Comparison of ENCODE assay signal across 8 mouse cellular contexts in the genomic region with DNA sequence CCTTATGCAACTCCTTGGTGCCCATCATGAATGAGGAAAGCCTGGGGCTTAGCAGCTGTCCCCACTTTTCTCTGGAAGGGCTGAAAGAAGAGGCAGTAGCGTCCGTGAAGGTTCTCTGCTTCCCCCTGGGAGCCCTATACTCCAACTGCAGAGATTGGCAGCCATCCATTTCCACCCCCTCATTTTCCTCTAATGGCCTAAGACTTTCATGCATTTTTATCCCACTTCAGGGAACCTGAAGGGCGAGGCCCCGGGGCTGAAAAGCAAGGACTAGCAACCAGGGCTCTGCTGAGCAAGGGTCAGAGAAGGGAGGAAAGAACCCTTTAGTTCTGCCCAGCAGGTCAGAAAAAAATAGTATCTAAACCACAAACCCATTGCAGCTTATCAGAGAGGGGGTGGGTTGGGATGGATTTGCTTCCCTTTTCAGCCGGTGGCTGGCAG. TPM values are rescaled to one million over a fixed set of nuclear protein-coding genes. Genes with fewer than 3 reads are reported as not detected.
DNase-seq lines count a peak whose midpoint lies in the region; ATAC-seq and TF ChIP-seq lines count a peak whose summit lies in the region.

No protein-coding gene starts in this region.

- no peak for ATAC-seq in erythroblast, adult 5-6 weeks (replicated peaks; ENCODE audit: low FRiP score, poor library complexity, severe bottlenecking)
- ATAC-seq in forebrain, postnatal 0 days: no peak
- no peak for ATAC-seq in intestine, postnatal 0 days
- no peak for ATAC-seq in liver, embryonic 16.5 days (ENCODE audit: low read depth)

- no peak; the same call in 1 of the 2 replicates for TF ChIP-seq CTCF in forebrain, postnatal 0 days (IDR thresholded peaks at IDR 0.05; ENCODE audit: low read depth)
- peak; percentile 47 for TF ChIP-seq CTCF in intestine, postnatal 0 days (IDR thresholded peaks at IDR 0.05; ENCODE audit: low read depth)
- no peak for TF ChIP-seq CTCF in testis, adult 2 months (IDR thresholded peaks at IDR 0.05; ENCODE audit: control insufficient read depth, insufficient read depth, insufficient replicate concordance, low read depth, low read length)

- H3K4me2 ChIP-seq in forebrain, postnatal 0 days (ENCODE audit: low read depth): peak overlapping the region; percentile 80
- H3K4me2 ChIP-seq in intestine, postnatal 0 days (replicated peaks; ENCODE audit: low read depth): peak overlapping the region; percentile 86
- peak overlapping the region; percentile 85 for H3K4me2 ChIP-seq in liver, embryonic 16.5 days (ENCODE audit: low read depth, low read length)

- DNase-seq in MN1 (ENCODE audit: low spot score): peak; percentile 71
- DNase-seq in forebrain, postnatal 0 days: peak; percentile 48
- DNase-seq in spleen, postnatal 10 days (ENCODE audit: low spot score in 2 of 2): no peak

- H3K27me3 ChIP-seq in erythroblast, embryonic 14.5 days (ENCODE audit: control insufficient read depth): no peaks in the 10 kb centered on the region
- no peaks in the 10 kb centered on the region for H3K27me3 ChIP-seq in forebrain, postnatal 0 days (ENCODE audit: insufficient read depth, low read length)
- H3K27me3 ChIP-seq in intestine, postnatal 0 days (replicated peaks; ENCODE audit: control insufficient read depth, insufficient read depth, low read length): no peaks in the 10 kb centered on the region
- H3K27me3 ChIP-seq in liver, embryonic 16.5 days (ENCODE audit: control insufficient read depth, insufficient read depth, low read depth, low read length): no peaks in the 10 kb centered on the region
- no peaks in the 10 kb centered on the region for H3K27me3 ChIP-seq in testis, adult 2 months (ENCODE audit: control insufficient read depth, insufficient read depth, low read length)

- peaks cover 14% of the 10 kb centered on the region for H3K9me3 ChIP-seq in erythroblast, embryonic 14.5 days (ENCODE audit: control insufficient read depth, low read length)
- H3K9me3 ChIP-seq in forebrain, postnatal 0 days (ENCODE audit: low read length): no peaks in the 10 kb centered on the region; the same call in 1 of the 2 replicates
- 0 out of 2 replicates have a peak, but pooled peaks cover 4% of the 10 kb centered on the region for H3K9me3 ChIP-seq in intestine, postnatal 0 days (ENCODE audit: control insufficient read depth)
- H3K9me3 ChIP-seq in liver, embryonic 16.5 days (replicated peaks; ENCODE audit: control insufficient read depth, low read length): 0 out of 2 replicates have a peak, but pooled peaks cover 2% of the 10 kb centered on the region

- H3K27ac ChIP-seq in forebrain, postnatal 0 days (ENCODE audit: low read depth, low read length): no peak overlapping the region; the same call in 1 of the 2 replicates
- H3K27ac ChIP-seq in intestine, postnatal 0 days (ENCODE audit: low read depth, low read length): peak overlapping the region; percentile 86; the same call in 1 of the 2 replicates
- H3K27ac ChIP-seq in liver, embryonic 16.5 days (ENCODE audit: low read length): no peak overlapping the region; the same call in 1 of the 2 replicates
- peak overlapping the region; percentile 63 for H3K27ac ChIP-seq in testis, adult 2 months (ENCODE audit: control insufficient read depth, insufficient read depth, low read depth, low read length)

- TF ChIP-seq POLR2A in testis, adult 2 months (IDR thresholded peaks at IDR 0.05; ENCODE audit: control insufficient read depth, low read depth, low read length): no peak

- 1% methylated on average over 5 of the region's 5 CpGs for WGBS in forebrain, postnatal 0 days
- WGBS in intestine, postnatal 0 days: 9% methylated on average over 5 of the region's 5 CpGs
- 11% methylated on average over 5 of the region's 5 CpGs for WGBS in liver, embryonic 16.5 days (ENCODE audit: insufficient replicate concordance)

- H3K9ac ChIP-seq in forebrain, postnatal 0 days: peak overlapping the region; percentile 88
- H3K9ac ChIP-seq in intestine, postnatal 0 days (ENCODE audit: low read depth, low read length): peak overlapping the region; percentile 80; the same call in 1 of the 2 replicates
- peak overlapping the region; percentile 71; the same call in 1 of the 2 replicates for H3K9ac ChIP-seq in liver, embryonic 16.5 days (ENCODE audit: low read depth, low read length)

- peak overlapping the region; percentile 85 for H3K4me3 ChIP-seq in erythroblast, embryonic 14.5 days (replicated peaks)
- H3K4me3 ChIP-seq in forebrain, postnatal 0 days (ENCODE audit: low read depth, low read length): peak overlapping the region; percentile 64
- H3K4me3 ChIP-seq in intestine, postnatal 0 days (ENCODE audit: low read depth, low read length): peak overlapping the region; percentile 68
- peak overlapping the region; percentile 72 for H3K4me3 ChIP-seq in liver, embryonic 16.5 days (ENCODE audit: low read depth, low read length)
- peak overlapping the region; percentile 91 for H3K4me3 ChIP-seq in testis, adult 2 months (ENCODE audit: control insufficient read depth, low read depth, low read length)

- peaks cover 30% of the 10 kb centered on the region for H3K4me1 ChIP-seq in erythroblast, embryonic 14.5 days (ENCODE audit: control insufficient read depth)
- H3K4me1 ChIP-seq in forebrain, postnatal 0 days (ENCODE audit: insufficient read depth): peaks cover 14% of the 10 kb centered on the region; the same call in 1 of the 2 replicates
- H3K4me1 ChIP-seq in intestine, postnatal 0 days (replicated peaks; ENCODE audit: control insufficient read depth, insufficient read depth, low read length): peaks cover 15% of the 10 kb centered on the region
- peaks cover 20% of the 10 kb centered on the region for H3K4me1 ChIP-seq in liver, embryonic 16.5 days (ENCODE audit: control insufficient read depth, low read depth, low read length)
- peaks cover 15% of the 10 kb centered on the region for H3K4me1 ChIP-seq in testis, adult 2 months (ENCODE audit: control insufficient read depth, insufficient read depth, low read length)

- peaks cover 24% of the 10 kb centered on the region for H3K36me3 ChIP-seq in erythroblast, embryonic 14.5 days (ENCODE audit: control insufficient read depth)
- peaks cover 6% of the 10 kb centered on the region; the same call in 1 of the 2 replicates for H3K36me3 ChIP-seq in forebrain, postnatal 0 days (ENCODE audit: insufficient read depth)
- H3K36me3 ChIP-seq in intestine, postnatal 0 days (ENCODE audit: control insufficient read depth, insufficient read depth): peaks cover 18% of the 10 kb centered on the region
- peaks cover 20% of the 10 kb centered on the region; the same call in 1 of the 2 replicates for H3K36me3 ChIP-seq in liver, embryonic 16.5 days (ENCODE audit: control insufficient read depth, insufficient read depth)
- H3K36me3 ChIP-seq in testis, adult 2 months (ENCODE audit: control insufficient read depth, insufficient read depth, low read length): no peaks in the 10 kb centered on the region

RNA-seq across cellular contexts. Expression of gene Tmem185b, which starts 0.9 kb away (rescaled TPM):
- 0.18 and 0.42 TPM in 2 replicates for polyA plus RNA-seq in erythroblast, embryonic 14.5 days (2012)
- 5.6 and 7.7 TPM in 2 replicates for total RNA-seq in erythroblast, adult 5-6 weeks (2015; ENCODE audit: low replicate concordance)
- total RNA-seq in erythroblast, adult 5-6 weeks (2017; ENCODE audit: low replicate concordance): 2.2 and 3.6 TPM in 2 replicates
- total RNA-seq in forebrain, postnatal 0 days (2014; rRNA removed): 13.7 and 14.6 TPM in 2 replicates
- 9.0 and 12.3 TPM in 2 replicates for polyA plus RNA-seq in forebrain, postnatal 0 days (2015; fragmentation: Nextera tagmentation; extraction: Ambion mirVana)
- 21.6 and 25.1 TPM in 2 replicates for polyA plus RNA-seq in intestine, postnatal 0 days (2015; fragmentation: Nextera tagmentation; extraction: Ambion mirVana)
- polyA plus RNA-seq in liver, embryonic 16.5 days (2015; fragmentation: Nextera tagmentation; extraction: Ambion mirVana): 7.3 and 7.6 TPM in 2 replicates
- 11.6 and 13.9 TPM in 2 replicates for polyA plus RNA-seq in testis, adult 2 months (2012; rRNA removed)

RNA-seq across cellular contexts. Expression of gene Ralb, which starts 20.4 kb away (rescaled TPM):
- 0.07 and 0.25 TPM in 2 replicates for polyA plus RNA-seq in erythroblast, embryonic 14.5 days (2012)
- total RNA-seq in erythroblast, adult 5-6 weeks (2015; ENCODE audit: low replicate concordance): 3.1 and 6.9 TPM in 2 replicates
- total RNA-seq in erythroblast, adult 5-6 weeks (2017; ENCODE audit: low replicate concordance): 7.2 and 10.5 TPM in 2 replicates
- 40.6 and 41.4 TPM in 2 replicates for total RNA-seq in forebrain, postnatal 0 days (2014; rRNA removed)
- polyA plus RNA-seq in forebrain, postnatal 0 days (2015; fragmentation: Nextera tagmentation; extraction: Ambion mirVana): 55.1 and 57.3 TPM in 2 replicates
- 145 and 152 TPM in 2 replicates for polyA plus RNA-seq in intestine, postnatal 0 days (2015; fragmentation: Nextera tagmentation; extraction: Ambion mirVana)
- polyA plus RNA-seq in liver, embryonic 16.5 days (2015; fragmentation: Nextera tagmentation; extraction: Ambion mirVana): 38.0 and 40.5 TPM in 2 replicates
- polyA plus RNA-seq in testis, adult 2 months (2012; rRNA removed): 13.8 and 16.0 TPM in 2 replicates

Comparison
In these comparisons a context has a peak if more than half of its experiments do, and no peak if none do; other contexts are left out.
1. DNase-seq: peak in MN1 (single experiment) and forebrain, postnatal 0 days (single experiment); none in spleen, postnatal 10 days (0 of 2).
2. H3K27ac ChIP-seq: peak in intestine, postnatal 0 days (single experiment) and testis, adult 2 months (single experiment); none in forebrain, postnatal 0 days (single experiment) and liver, embryonic 16.5 days (single experiment).
3. RNA of gene Ralb, which starts 20.4 kb away (polyA plus RNA-seq): 145 to 152 TPM in intestine, postnatal 0 days, 55.1 to 57.3 TPM in forebrain, postnatal 0 days, 38.0 to 40.5 TPM in liver, embryonic 16.5 days and 13.8 to 16.0 TPM in testis, adult 2 months; 0.07 to 0.25 TPM in erythroblast, embryonic 14.5 days; every median in the first group is over 10 times any median in the second.
4. Peak in every context shown above with its lines, with median percentiles within 50 percentile points of each other: H3K4me3 ChIP-seq, H3K4me2 ChIP-seq and H3K9ac ChIP-seq.